Mouse (Mus musculus): ENCODE measurements around the gene 1700030K09Rik.

DNA sequence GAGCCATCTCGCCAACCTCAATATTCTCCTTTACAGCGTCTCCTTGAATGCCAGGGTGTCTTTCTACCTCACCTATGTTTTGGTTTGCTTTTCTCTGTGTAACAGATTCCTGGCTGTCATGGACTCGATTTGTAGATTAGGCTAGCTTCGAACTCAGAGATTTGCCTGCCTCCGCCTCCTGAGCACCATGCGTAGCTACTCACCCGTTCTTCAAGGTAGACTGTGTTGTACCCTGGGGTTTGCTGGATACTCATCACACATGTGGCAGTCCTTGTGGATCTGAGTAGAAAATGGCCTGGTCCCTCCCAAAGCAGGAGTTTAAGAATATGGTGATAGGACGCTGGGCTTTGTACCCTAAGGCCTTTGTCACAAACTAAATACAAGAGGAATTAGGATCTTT is 49.7 kb downstream of the 1700030K09Rik start:
- no peak for TF ChIP-seq CTCF (IDR thresholded peaks at IDR 0.05; ENCODE audit: extremely low read depth, insufficient read depth, insufficient read length, insufficient replicate concordance)
- no peak for TF ChIP-seq POLR2A (IDR thresholded peaks at IDR 0.05; ENCODE audit: low read depth, low read length)
